Mouse (Mus musculus): Measurements from ENCODE around the gene Gm20517. TPM values are rescaled to one million over a fixed set of nuclear protein-coding genes. Genes with fewer than 3 reads are reported as not detected.
A peak's percentile ranks its signal among the peaks of the same experiment; 100 is the strongest.

The Gm20517 gene
- total RNA-seq, 2 experiments from 2014 or later, result 5.2 to 5.5 TPM

DNA sequence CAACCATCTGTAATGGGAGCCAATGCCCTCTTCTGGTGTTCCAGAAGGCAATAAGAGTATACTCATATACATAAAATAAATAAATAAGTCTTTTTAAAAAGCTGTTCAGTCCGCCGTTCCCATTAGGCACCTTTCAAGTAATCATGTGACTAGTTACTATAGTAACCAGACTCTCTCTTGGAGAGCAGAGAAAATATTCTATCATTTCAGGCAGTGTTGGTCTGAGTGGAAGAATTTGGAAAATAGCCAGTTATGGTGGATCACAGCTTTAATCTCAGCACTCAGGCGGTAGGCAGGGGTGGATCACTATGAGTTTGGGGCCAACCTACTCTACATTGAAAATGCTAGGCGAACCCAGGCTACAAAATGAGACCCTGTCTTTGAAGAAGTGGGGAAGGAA lies 57.8 kb downstream of the Gm20517 start:
- no peak for DNase-seq (ENCODE audit: extremely low spot score in 1 of 2, low spot score in 1 of 2)

DNA sequence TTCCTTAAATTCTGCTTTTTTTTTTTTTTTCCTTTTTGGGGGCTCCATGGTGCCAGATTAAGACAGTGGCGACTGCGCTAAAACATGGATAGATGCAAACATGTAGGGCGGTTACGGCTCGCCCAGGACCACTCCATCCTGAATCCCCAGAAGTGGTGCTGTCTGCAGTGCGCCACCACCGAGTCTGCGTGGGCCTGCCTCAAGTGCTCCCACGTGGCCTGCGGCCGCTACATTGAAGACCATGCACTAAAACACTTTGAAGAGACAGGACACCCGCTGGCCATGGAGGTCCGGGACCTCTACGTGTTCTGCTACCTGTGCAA lies 60.6 kb downstream of the Gm20517 start:
- DNase-seq (ENCODE audit: extremely low spot score in 1 of 2, low spot score in 1 of 2), result no peak

DNA sequence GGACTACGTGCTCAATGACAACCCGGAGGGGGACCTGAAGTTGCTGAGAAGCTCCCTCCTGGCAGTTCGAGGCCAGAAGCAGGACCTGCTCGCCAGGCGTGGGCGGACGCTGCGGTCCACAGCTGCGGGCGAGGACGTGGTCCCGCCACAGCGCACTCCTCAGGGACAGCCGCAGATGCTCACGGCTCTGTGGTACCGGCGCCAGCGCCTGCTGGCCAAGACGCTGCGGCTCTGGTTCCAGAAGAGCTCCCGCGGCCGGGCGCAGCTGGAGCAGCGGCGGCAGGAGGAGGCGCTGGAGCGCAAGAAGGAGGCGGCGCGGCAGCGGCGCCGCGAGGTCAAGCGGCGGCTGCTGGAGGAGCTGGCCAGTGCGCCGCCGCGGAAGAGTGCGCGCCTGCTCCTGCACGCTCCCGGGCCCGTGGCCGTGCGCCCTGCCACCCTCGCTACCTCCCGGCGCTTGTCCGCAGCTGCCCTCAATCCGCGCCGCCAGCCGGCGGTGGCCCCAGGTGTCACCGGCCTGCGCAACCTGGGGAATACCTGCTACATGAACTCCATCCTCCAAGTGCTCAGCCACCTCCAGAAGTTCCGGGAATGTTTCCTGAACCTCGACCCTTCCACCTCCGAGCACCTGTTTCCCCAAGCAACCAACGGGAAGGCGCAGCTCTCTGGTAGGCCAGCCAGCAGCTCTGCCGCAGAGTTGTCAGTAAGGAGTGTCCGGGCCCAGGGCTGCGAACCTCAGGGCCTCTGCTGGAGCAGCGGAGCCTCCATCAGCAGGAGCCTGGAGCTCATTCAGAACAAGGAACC lies 61.1 kb downstream of the Gm20517 start:
- DNase-seq (ENCODE audit: extremely low spot score in 1 of 2, low spot score in 1 of 2), result peak; percentile 22 to 28

GRCm38 (mm10) chr17:47676581-47676980 lies 65.2 kb downstream of the Gm20517 start:
- peak; percentile 62 to 89 for DNase-seq (ENCODE audit: extremely low spot score in 1 of 2, low spot score in 1 of 2)

- no peak for DNase-seq (ENCODE audit: extremely low spot score in 1 of 2, low spot score in 1 of 2)
Measured at GRCm38 (mm10) chr17:47678238-47678637, 66.8 kb downstream of the Gm20517 start.

DNA sequence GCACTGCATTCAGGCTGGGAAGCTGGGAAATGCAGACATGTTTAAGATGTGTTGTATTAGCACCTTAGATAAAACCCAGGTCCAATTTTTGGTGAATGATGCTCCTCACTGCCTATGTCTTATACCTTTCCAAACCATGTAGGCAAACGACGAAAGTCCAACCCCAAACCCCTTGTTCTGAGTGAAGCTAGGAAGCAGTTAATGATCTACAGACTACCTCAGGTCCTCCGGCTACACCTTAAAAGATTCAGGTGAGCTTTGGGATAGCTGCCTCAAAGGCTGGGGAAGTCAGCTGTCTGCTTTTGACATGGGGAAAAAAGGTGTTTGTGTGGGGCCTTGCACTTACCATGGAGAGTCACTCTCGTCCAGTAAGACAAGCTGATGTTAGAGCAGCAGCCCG lies 67.3 kb downstream of the Gm20517 start:
- DNase-seq (ENCODE audit: extremely low spot score in 1 of 2, low spot score in 1 of 2), result no peak

- no peak for DNase-seq (ENCODE audit: extremely low spot score in 1 of 2, low spot score in 1 of 2)
Measured at GRCm38 (mm10) chr17:47682836-47683235, 71.4 kb downstream of the Gm20517 start.

GRCm38 (mm10) chr17:47687409-47688343 lies 76.3 kb downstream of the Gm20517 start:
- DNase-seq (ENCODE audit: extremely low spot score in 1 of 2, low spot score in 1 of 2), result peak; percentile 89 to 90

DNA sequence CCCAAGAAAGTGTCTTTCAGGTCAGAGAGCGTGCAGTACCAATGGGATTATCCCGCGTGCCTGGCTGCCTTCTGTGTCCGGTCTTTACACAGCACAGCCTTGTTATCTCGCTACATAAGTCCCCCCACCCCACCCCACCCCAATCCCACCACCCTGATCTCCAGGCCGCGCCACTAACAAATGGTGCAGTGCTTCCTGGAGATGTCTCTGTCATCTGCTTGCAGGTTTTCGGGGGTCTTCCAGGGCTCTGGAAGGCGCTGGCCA lies 76.9 kb downstream of the Gm20517 start, which contains the start of gene Tomm6:
TSS of gene Tomm6 (minus strand) at position 43 of the 264 bp plus-strand sequence.
- no peak for DNase-seq (ENCODE audit: extremely low spot score in 1 of 2, low spot score in 1 of 2)

- peak; percentile 61 to 65 for DNase-seq (ENCODE audit: extremely low spot score in 1 of 2, low spot score in 1 of 2)
Measured at GRCm38 (mm10) chr17:47688608-47689575, 77.5 kb downstream of the Gm20517 start, which contains the start of gene Frs3. TSS of gene Frs3 (plus strand) at chr17:47689030.

- no peak for DNase-seq (ENCODE audit: extremely low spot score in 1 of 2, low spot score in 1 of 2)
Measured at GRCm38 (mm10) chr17:47689894-47690293, 78.5 kb downstream of the Gm20517 start.

DNA sequence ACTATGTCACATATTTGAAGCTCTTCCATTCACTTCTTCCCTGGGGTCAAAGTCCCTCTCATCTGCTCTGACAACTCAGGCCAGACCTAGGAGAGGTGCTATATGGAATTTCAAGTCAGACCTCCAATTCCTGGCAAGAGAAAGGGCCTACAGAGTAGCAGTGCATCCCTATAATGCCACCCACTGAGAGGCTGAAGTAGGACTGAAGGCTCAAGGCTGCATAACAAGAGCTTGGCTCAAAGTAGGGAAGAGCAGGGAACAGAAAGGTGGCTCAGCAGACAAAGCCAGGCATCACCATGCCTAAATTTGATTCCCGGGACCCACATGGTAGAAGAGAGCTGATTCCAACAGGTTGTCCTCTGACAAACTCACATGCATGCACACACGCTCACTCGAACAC lies 80.3 kb downstream of the Gm20517 start:
- no peak for DNase-seq (ENCODE audit: extremely low spot score in 1 of 2, low spot score in 1 of 2)

- DNase-seq (ENCODE audit: extremely low spot score in 1 of 2, low spot score in 1 of 2), result no peak
Measured at GRCm38 (mm10) chr17:47693671-47694441, 82.5 kb downstream of the Gm20517 start.

DNA sequence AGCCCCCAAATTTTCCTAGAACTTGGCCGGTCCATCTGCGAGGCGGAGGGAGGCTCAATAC lies 82.9 kb downstream of the Gm20517 start, which contains the start of gene Gm21981:
TSS of gene Gm21981 (minus strand) at position 14 of the 61 bp plus-strand sequence.
- DNase-seq (ENCODE audit: extremely low spot score in 1 of 2, low spot score in 1 of 2), result no peak

DNA sequence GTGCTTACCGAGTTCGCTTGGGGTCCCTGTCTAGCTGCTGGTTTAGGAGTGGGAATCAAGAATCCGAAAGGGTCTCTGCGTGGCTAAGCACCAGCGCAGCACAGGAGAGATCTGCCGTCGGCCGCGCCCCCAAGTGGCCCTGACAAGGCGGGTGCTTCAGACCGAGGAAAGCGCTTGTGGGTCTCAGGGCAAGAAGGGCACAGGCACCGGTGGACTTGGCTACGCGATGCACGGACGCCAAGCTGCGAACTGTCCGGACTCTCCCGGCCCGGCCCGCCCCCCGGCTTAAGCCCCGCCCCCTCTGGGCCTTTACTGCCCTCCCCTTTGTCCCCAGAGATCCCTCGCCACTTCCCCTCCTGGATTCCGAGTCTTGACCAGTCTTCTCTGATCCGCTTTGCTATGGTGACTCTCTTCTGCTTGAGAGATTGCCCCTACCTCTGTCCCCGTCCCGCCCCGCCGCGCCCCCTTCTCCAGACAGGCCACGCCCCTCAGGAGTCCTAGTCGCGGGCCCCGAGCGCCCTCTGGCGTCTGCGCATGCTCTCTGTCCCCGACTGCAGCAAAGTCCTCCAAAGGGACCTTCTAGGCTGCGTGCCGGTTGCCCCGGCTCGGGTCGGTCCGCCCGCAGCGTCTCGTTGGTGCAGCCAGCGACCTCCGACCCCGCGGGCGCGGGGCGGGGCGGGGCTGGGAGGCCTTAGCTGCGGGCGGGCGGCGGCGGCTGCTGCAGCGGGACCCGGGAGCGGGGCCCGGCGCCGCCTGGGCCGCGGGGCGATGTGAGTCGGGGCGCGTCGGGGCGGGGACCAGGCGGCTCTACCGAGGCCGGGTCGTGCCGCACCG lies 83.3 kb downstream of the Gm20517 start, which contains the start of gene Prickle4:
TSS of gene Prickle4 (minus strand) at position 234 of the 834 bp plus-strand sequence.
- peak; percentile 97 for DNase-seq (ENCODE audit: extremely low spot score in 1 of 2, low spot score in 1 of 2)

DNA sequence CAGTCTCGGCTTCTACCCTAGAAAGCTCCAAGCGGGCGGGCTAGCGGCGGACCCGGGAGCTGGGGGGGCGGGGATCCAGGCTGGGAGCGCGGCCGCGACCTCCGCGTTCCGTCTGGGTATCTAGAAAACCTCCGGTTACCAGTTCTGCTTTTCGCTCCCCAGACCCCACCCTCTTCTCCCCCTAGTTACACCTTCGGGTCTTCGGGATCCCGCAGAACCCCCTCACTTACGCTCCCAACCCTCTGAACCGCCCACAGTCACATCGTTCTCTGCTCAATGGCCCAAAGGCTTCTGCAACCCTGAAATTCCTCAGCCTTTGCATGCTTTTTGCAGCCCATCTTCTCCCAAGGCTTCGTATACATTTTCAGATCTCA lies 83.9 kb downstream of the Gm20517 start:
- peak; percentile 18 to 28 for DNase-seq (ENCODE audit: extremely low spot score in 1 of 2, low spot score in 1 of 2)

- no peak for DNase-seq (ENCODE audit: extremely low spot score in 1 of 2, low spot score in 1 of 2)
Measured at GRCm38 (mm10) chr17:47698156-47698555, 86.8 kb downstream of the Gm20517 start.

GRCm38 (mm10) chr17:47699055-47699454 lies 87.7 kb downstream of the Gm20517 start:
- no peak for DNase-seq (ENCODE audit: extremely low spot score in 1 of 2, low spot score in 1 of 2)

- DNase-seq (ENCODE audit: extremely low spot score in 1 of 2, low spot score in 1 of 2), result no peak
Measured at GRCm38 (mm10) chr17:47701793-47702192, 90.4 kb downstream of the Gm20517 start.

All from layer of hippocampus, postnatal 25 days (tissue).